Mouse (Mus musculus) neural tube, embryonic 12.5 days (tissue): Measurements from ENCODE around the gene Scgb3a1. TPM values are rescaled to one million over a fixed set of nuclear protein-coding genes. Genes with fewer than 3 reads are reported as not detected.

ENCODE experiments used
- ATAC-seq: fragments of 200-750 bp; cut with Nextera tagmentation; 2 replicates; pipeline ENCODE4 v1.8.0; 2017; ENCODE audit warnings: low read depth, mild to moderate bottlenecking, moderate TSS enrichment, moderate library complexity; ENCODE audit not compliant: low FRiP score
- H3K27ac ChIP-seq: fragments of 300-500 bp; sonication (generic); 2 replicates; pipeline ENCODE4 v1.5.1; 2016
- H3K27me3 ChIP-seq: fragments of 300-500 bp; sonication (generic); replicated peaks from 2 replicates; pipeline ENCODE4 v1.6.1; 2016; ENCODE audit warnings: mild to moderate bottlenecking
- H3K36me3 ChIP-seq: fragments of 300-500 bp; sonication (generic); 2 replicates; pipeline ENCODE4 v1.6.1; 2016; ENCODE audit warnings: mild to moderate bottlenecking
- H3K4me1 ChIP-seq: fragments of 300-500 bp; sonication (generic); 2 replicates; pipeline ENCODE4 v1.6.1; 2016
- H3K4me2 ChIP-seq: fragments of 300-500 bp; sonication (generic); replicated peaks from 2 replicates; pipeline ENCODE4 v1.6.1; 2016; ENCODE audit warnings: mild to moderate bottlenecking
- H3K4me3 ChIP-seq: fragments of 300-500 bp; sonication (generic); 2 replicates; pipeline ENCODE4 v1.5.1; 2016
- H3K9ac ChIP-seq: fragments of 300-500 bp; sonication (generic); 2 replicates; pipeline ENCODE4 v1.6.1; 2016; ENCODE audit warnings: mild to moderate bottlenecking
- H3K9me3 ChIP-seq: fragments of 300-500 bp; sonication (generic); 2 replicates; pipeline ENCODE4 v1.6.1; 2016; ENCODE audit warnings: mild to moderate bottlenecking
- WGBS: fragments of 180-500 bp; shearing (Covaris S2); methylation state at CpG from one replicate; pipeline ENCODE4 v1.1.7; 2016; 5-methylcytosine and 5-hydroxymethylcytosine counted together
- polyA plus RNA-seq: library from polyadenylated mRNA; unstranded; fragments of >200 nt; fragmentation: Nextera tagmentation; extraction: Ambion mirVana; gene quantifications from 2 replicates; pipeline ENCODE4 v1.2.1, GENCODE M21; 2016

Gene Scgb3a1
- polyA plus RNA-seq, 1 experiment from 2014 or later = not detected

DNA sequence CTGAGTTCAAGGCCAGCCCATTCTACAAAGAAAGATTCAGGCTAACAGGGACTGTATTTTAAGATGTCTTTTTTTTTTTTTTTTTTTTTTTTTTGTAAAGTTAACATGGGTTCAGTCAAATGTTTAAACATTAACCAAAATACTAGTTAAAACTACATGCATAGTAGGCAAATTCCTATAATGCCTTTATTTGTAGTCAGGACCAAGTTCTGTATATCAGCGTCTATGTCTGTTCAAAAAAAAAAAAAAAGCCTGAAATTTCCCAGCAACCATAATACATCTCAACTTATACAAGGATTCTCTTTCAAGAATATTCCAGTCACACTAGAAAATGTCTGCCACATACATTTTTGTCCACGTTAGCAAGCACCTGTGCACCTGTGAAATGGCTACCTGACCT lies 47.3 kb downstream of the Scgb3a1 start:
- H3K4me1 ChIP-seq = peaks cover 20% of the 10 kb centered on the region

GRCm38 (mm10) chr11:49711981-49712554 lies 48.7 kb downstream of the Scgb3a1 start:
- no peaks in the 10 kb centered on the region for H3K9me3 ChIP-seq
- 1% methylated on average over 43 of the region's 70 CpGs for WGBS
- no peaks in the 10 kb centered on the region for H3K27me3 ChIP-seq

More for the DNA sequence above, 47.3 kb downstream of the Scgb3a1 start:
- no peak overlapping the region for H3K9ac ChIP-seq
- H3K4me3 ChIP-seq = peak overlapping the region; percentile 95; the same call in 1 of the 2 replicates
- WGBS = 83% methylated on average over 2 of the region's 2 CpGs
- H3K4me2 ChIP-seq = peak overlapping the region; percentile 75
- H3K36me3 ChIP-seq = peaks cover 19% of the 10 kb centered on the region
- no peak overlapping the region for H3K27ac ChIP-seq
- ATAC-seq = no peak
- H3K27me3 ChIP-seq = no peaks in the 10 kb centered on the region
- H3K9me3 ChIP-seq = no peaks in the 10 kb centered on the region

GRCm38 (mm10) chr11:49712555-49713335 lies 49.3 kb downstream of the Scgb3a1 start, which contains the start of gene Cnot6:
TSS of gene Cnot6 (minus strand) at chr11:49712723.
- peaks cover 20% of the 10 kb centered on the region for H3K4me1 ChIP-seq
- H3K9ac ChIP-seq = peak within 1 kb of the TSS; percentile 99
- WGBS = 2% methylated on average over 64 of the region's 65 CpGs

More at GRCm38 (mm10) chr11:49711981-49712554, 48.7 kb downstream of the Scgb3a1 start:
- Histone ChIP-seq H3K4me3 (peak overlapping the region; percentile 95), H3K4me2 (peak overlapping the region; percentile 75), H3K27ac (peak overlapping the region; percentile 91), H3K4me1 (peaks cover 20% of the 10 kb centered on the region), H3K9ac (peak overlapping the region; percentile 99), H3K36me3 (peaks cover 8% of the 10 kb centered on the region)
- peak; percentile 60 for ATAC-seq

GRCm38 (mm10) chr11:49713336-49714334 lies 50.2 kb downstream of the Scgb3a1 start:
- WGBS = 39% methylated on average over 20 of the region's 20 CpGs
- H3K27me3 ChIP-seq = no peaks in the 10 kb centered on the region
- peak; percentile 25 for ATAC-seq
- peaks cover under 1% of the 10 kb centered on the region for H3K36me3 ChIP-seq
- H3K4me2 ChIP-seq = peak overlapping the region; percentile 75
- H3K4me1 ChIP-seq = peaks cover 20% of the 10 kb centered on the region
- H3K9me3 ChIP-seq = no peaks in the 10 kb centered on the region
- H3K27ac ChIP-seq = no peak overlapping the region
- peak overlapping the region; percentile 44 for H3K9ac ChIP-seq
- peak overlapping the region; percentile 95 for H3K4me3 ChIP-seq

More at GRCm38 (mm10) chr11:49712555-49713335, 49.3 kb downstream of the Scgb3a1 start, which contains the start of gene Cnot6:
- Histone ChIP-seq H3K4me3 (peak within 1 kb of the TSS; percentile 95), H3K36me3 (peaks cover 5% of the 10 kb centered on the region), H3K27me3 (no peaks in the 10 kb centered on the region), H3K4me2 (peak within 1 kb of the TSS; percentile 75), H3K9me3 (no peaks in the 10 kb centered on the region), H3K27ac (peak within 1 kb of the TSS; percentile 91)
- peak; percentile 97 for ATAC-seq

Other genes with a start within 250 kb of the Scgb3a1 start
- not detected in 2 replicates for gene Olfr1389, start 240.5 kb upstream of the Scgb3a1 start, polyA plus RNA-seq
- 0.06 TPM in 1 of 2 replicates, not detected in the other for gene Olfr1388, start 227.0 kb upstream of the Scgb3a1 start, polyA plus RNA-seq
- gene Olfr1387, start 208.3 kb upstream of the Scgb3a1 start, polyA plus RNA-seq = not detected in 2 replicates
- not detected in 2 replicates for gene Olfr1386, start 198.6 kb upstream of the Scgb3a1 start, polyA plus RNA-seq
- gene Olfr1385, start 174.5 kb upstream of the Scgb3a1 start, polyA plus RNA-seq = not detected in 2 replicates
- gene Olfr1384, start 156.9 kb upstream of the Scgb3a1 start, polyA plus RNA-seq = not detected in 2 replicates
- not detected in 2 replicates for gene Olfr1383, start 144.0 kb upstream of the Scgb3a1 start, polyA plus RNA-seq
- not detected in 2 replicates for gene Olfr1382, start 135.4 kb upstream of the Scgb3a1 start, polyA plus RNA-seq
- gene Olfr1381, start 120.2 kb upstream of the Scgb3a1 start, polyA plus RNA-seq = not detected in 2 replicates
- not detected in 2 replicates for gene Olfr1380, start 106.7 kb upstream of the Scgb3a1 start, polyA plus RNA-seq
- gene Flt4, start 54.3 kb upstream of the Scgb3a1 start, polyA plus RNA-seq = 2.4 and 2.8 TPM in 2 replicates
- 81.5 and 82.9 TPM in 2 replicates for gene Cnot6, start 49.1 kb downstream of the Scgb3a1 start, polyA plus RNA-seq
- gene Gfpt2, start 130.6 kb downstream of the Scgb3a1 start, polyA plus RNA-seq = 8.1 and 8.2 TPM in 2 replicates
- gene Mapk9, start 183.1 kb downstream of the Scgb3a1 start, polyA plus RNA-seq = 52.1 and 58.7 TPM in 2 replicates
- gene Rasgef1c, start 238.2 kb downstream of the Scgb3a1 start, polyA plus RNA-seq = 13.7 and 14.7 TPM in 2 replicates